Mouse (Mus musculus) small intestine, adult 2 months (tissue): ENCODE measurements around the gene Slc25a30. TPM values are rescaled to one million over a fixed set of nuclear protein-coding genes. Genes with fewer than 3 reads are reported as not detected.
A peak's percentile ranks its signal among the peaks of the same experiment; 100 is the strongest.
"Not testable (repeated sequence)": the region's sequence is repeated elsewhere in the genome, so short reads cannot be mapped to it uniquely, and the experiment has no call there.

Experiments used
- H3K27ac ChIP-seq: fragments of 200-500 bp; 2 replicates; pipeline ENCODE4 v1.5.1; 2012; ENCODE audit warnings: low read depth, low read length, control low read depth, inconsistent platforms; ENCODE audit not compliant: insufficient read depth
- H3K27me3 ChIP-seq: fragments of 200-500 bp; 2 replicates; pipeline ENCODE4 v1.6.1; 2012; ENCODE audit warnings: mild to moderate bottlenecking, moderate library complexity, low read length, inconsistent platforms; ENCODE audit not compliant: control insufficient read depth, insufficient read depth
- H3K36me3 ChIP-seq: fragments of 200-500 bp; 2 replicates; pipeline ENCODE4 v1.6.1; 2012; ENCODE audit warnings: mild to moderate bottlenecking, low read length, control low read depth, inconsistent platforms; ENCODE audit not compliant: control insufficient read depth, insufficient read depth
- H3K4me1 ChIP-seq: fragments of 200-500 bp; 2 replicates; pipeline ENCODE4 v1.6.1; 2012; ENCODE audit warnings: low read length, inconsistent platforms, mixed read lengths; ENCODE audit not compliant: control insufficient read depth, insufficient read depth, insufficient read length
- H3K4me3 ChIP-seq: fragments of 200-500 bp; 2 replicates; pipeline ENCODE4 v1.5.1; 2012; ENCODE audit warnings: low read depth, mild to moderate bottlenecking, control low read depth, inconsistent platforms, low read length, moderate library complexity
- CTCF ChIP-seq: fragments of 200-500 bp; IDR thresholded peaks from 2 replicates; pipeline ENCODE4 v1.5.1; 2012; ENCODE audit warnings: low read depth, mild to moderate bottlenecking, control low read depth, inconsistent platforms, low read length, moderate library complexity, mixed read lengths; ENCODE audit not compliant: insufficient replicate concordance, insufficient read length; ENCODE audit errors: extremely low read depth
- POLR2A ChIP-seq: fragments of 200-500 bp; IDR thresholded peaks from 2 replicates; pipeline ENCODE4 v1.6.1; 2012; ENCODE audit warnings: low read depth, mild to moderate bottlenecking, control low read depth, inconsistent platforms, low read length, moderate library complexity
- WGBS: fragments of 180-500 bp; shearing (Covaris S2); methylation state at CpG from one replicate; pipeline ENCODE4 v1.1.7; 2018; 5-methylcytosine and 5-hydroxymethylcytosine counted together
- polyA plus RNA-seq: library from polyadenylated mRNA; depleted of rRNA; stranded (reverse); fragments of >200 nt; gene quantifications from 2 replicates; pipeline ENCODE4 v1.2.3, GENCODE M21; 2012

Gene Slc25a30
- polyA plus RNA-seq, 1 experiment = 1.2 TPM

DNA sequence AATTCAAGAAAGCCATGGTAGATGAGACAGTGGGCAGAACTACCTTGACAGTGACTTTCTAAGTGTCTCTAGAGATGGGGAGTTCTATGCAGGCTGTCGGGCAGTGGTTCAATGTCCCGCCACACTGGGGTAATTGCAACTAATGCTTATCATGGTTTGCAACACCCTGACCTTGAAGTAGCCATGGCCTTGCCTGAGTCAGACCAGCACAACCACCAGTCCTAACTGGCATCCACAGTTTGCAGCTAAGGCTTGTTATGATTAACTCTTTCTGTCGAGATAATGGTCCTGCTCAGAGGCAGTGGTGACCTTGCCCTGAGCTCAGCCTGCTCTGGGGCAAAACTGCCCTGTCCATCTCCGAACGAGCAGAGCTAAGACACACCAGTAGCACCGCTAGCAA, 2.5 kb upstream of the Slc25a30 start:
- no peak overlapping the region for H3K4me3 ChIP-seq
- H3K27ac ChIP-seq = no peak overlapping the region
- H3K27me3 ChIP-seq = no peaks in the 10 kb centered on the region
- no peaks in the 10 kb centered on the region for H3K36me3 ChIP-seq
- TF ChIP-seq POLR2A = no peak
- TF ChIP-seq CTCF = no peak
- WGBS = 76% methylated on average over 6 of the region's 6 CpGs
- no peaks in the 10 kb centered on the region for H3K4me1 ChIP-seq

DNA sequence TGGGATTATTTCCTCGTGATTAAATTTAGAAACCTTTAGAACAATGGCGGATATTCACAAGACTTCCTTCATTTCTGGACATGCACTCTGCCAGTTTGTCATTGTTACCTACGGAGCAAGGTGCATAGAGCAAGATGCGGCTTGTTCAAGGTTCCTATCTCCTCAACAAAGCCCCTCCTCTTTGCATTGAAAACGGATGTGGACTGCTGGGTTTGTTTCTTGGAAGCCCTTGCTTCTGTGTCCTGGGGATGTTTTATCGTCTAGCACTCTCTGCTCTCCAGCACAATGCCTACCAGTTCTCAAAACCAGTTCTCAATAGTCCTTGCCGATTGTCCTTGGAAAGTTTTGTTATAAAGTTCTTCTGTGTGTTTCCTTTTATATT, 948 bp upstream of the Slc25a30 start:
- no peaks in the 10 kb centered on the region for H3K27me3 ChIP-seq
- TF ChIP-seq POLR2A = no peak
- no peak for TF ChIP-seq CTCF
- no peak overlapping the region for H3K27ac ChIP-seq
- no peaks in the 10 kb centered on the region for H3K4me1 ChIP-seq
- H3K36me3 ChIP-seq = no peaks in the 10 kb centered on the region
- 38% methylated on average over 7 of the region's 7 CpGs for WGBS
- no peak overlapping the region for H3K4me3 ChIP-seq

DNA sequence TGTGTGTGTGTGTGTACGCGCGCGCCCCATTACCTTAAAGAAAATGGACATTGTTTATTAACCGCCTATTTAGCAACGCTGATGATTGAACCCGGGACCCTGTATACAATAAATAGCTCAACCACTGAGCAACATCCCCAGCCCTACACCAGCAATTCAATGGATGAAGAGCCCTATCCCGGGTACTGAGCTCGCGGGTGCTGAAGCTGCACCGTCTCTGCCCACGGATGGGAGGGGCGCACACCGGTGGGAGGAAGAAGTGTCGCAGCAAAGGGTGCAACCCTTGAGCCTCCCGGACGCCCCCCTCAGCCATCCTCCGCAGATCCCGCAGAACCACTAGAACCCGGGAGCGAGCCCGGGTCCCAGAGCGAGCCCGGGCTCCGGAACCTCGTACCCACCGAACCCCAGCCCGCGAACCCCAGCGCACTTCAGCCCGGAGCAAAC, 391 bp downstream of the Slc25a30 start:
- WGBS = 1% methylated on average over 31 of the region's 31 CpGs
- Histone ChIP-seq H3K27ac (peak overlapping the region; percentile 51), H3K4me3 (peak overlapping the region; percentile 82), H3K4me1 (no peaks in the 10 kb centered on the region), H3K36me3 (no peaks in the 10 kb centered on the region; the same call in none of the 2 replicates), H3K27me3 (no peaks in the 10 kb centered on the region)
- TF ChIP-seq CTCF (no peak), POLR2A (no peak)

DNA sequence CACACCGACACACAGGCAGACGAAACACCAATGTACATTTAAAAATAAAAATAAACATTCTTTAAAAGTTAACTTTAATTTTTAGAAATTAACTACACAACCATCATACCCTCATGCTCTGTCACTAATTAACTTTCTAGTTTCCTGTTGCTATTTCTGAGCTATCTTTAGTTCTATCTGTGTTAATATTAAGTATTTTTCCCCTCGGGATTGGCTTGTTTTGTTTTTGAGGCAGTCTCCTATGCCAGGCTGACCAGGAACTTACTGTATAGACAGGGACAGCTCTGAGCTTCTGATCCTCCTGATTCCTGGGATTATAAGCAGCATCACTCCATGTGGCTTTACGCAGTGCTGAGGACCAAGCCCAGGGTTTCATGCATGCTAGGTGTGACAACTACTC, 6.9 kb downstream of the Slc25a30 start:
- WGBS = 85% methylated on average over 4 of the region's 4 CpGs
- TF ChIP-seq CTCF (no peak), POLR2A (no peak)
- Histone ChIP-seq H3K4me3 (no peak overlapping the region), H3K36me3 (peaks cover 2% of the 10 kb centered on the region), H3K27me3 (no peaks in the 10 kb centered on the region), H3K4me1 (no peaks in the 10 kb centered on the region), H3K27ac (no peak overlapping the region)

DNA sequence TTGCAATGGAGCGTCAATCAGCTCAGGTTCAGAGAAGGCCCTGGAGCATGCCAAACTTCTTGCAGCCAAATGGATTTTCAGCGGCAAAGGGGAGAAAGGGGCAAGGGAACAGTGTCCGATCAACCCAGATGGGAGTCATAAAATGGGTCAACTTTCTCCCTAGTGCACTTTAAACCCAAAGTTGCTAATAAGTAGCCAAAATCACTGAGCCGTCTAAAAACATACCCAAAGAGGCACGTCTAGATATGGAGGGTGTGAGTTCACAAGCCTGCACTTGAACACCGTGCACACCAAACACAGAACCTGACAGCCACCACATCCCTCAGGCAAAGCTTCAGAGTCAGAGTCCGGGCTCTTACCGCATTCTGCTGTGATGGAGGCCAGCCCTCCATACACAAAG, 10.2 kb downstream of the Slc25a30 start:
- WGBS = 87% methylated on average over 8 of the region's 8 CpGs
- no peaks in the 10 kb centered on the region for H3K4me1 ChIP-seq
- H3K27ac ChIP-seq = no peak overlapping the region

DNA sequence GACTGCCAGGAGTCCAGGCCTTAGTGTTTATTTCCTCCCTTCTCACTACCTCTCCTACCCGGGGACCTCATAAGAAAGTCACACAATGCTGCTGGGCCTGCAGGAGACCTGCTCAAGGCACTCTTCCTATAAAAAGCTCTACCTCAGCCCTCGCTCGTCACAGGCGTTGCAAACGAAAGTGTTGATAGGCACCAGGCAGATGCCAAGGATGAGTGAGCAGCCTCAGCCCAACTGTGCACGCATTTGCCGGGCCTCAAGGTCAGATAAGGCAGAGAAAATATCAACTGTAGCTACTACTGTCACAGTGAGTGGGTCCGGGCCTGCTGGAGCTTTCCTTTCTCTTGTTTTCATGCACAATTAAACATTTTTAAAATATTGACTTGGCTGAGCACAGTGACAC, 13.4 kb downstream of the Slc25a30 start:
- WGBS = 89% methylated on average over 8 of the region's 8 CpGs
- TF ChIP-seq POLR2A (no peak), CTCF (no peak)
- peaks cover 12% of the 10 kb centered on the region for H3K36me3 ChIP-seq
- H3K27me3 ChIP-seq = no peaks in the 10 kb centered on the region
- no peak overlapping the region for H3K27ac ChIP-seq
- H3K4me3 ChIP-seq = no peak overlapping the region
- no peaks in the 10 kb centered on the region for H3K4me1 ChIP-seq

More for the DNA sequence above, 10.2 kb downstream of the Slc25a30 start:
- Histone ChIP-seq H3K4me3 (no peak overlapping the region), H3K36me3 (peaks cover 2% of the 10 kb centered on the region), H3K27me3 (no peaks in the 10 kb centered on the region)
- TF ChIP-seq POLR2A = no peak
- no peak for TF ChIP-seq CTCF

DNA sequence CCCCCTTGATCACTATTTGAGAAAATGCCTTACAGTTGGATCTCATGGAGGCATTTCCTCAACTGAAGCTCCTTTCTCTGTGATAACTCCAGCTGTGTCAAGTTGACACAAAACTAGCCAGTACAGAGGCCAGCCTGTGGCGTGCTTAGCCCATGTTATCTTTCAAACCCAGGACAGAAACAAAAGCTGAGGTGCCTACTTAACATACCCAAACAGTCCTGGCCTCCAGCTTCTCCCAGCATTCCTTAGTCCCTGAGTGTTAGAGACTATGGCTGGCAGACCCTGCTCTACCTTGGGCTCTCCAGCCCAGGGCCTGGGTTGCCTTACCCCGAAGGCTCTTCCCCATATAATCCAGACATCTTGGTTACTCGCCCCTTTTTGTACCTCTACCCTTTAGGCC, 14.4 kb downstream of the Slc25a30 start:
- H3K27ac ChIP-seq, H3K27me3 ChIP-seq, H3K4me1 ChIP-seq, H3K4me3 ChIP-seq: not testable (repeated sequence)
- WGBS = 95% methylated on average over 3 of the region's 3 CpGs
- H3K36me3 ChIP-seq = peaks cover 12% of the 10 kb centered on the region

DNA sequence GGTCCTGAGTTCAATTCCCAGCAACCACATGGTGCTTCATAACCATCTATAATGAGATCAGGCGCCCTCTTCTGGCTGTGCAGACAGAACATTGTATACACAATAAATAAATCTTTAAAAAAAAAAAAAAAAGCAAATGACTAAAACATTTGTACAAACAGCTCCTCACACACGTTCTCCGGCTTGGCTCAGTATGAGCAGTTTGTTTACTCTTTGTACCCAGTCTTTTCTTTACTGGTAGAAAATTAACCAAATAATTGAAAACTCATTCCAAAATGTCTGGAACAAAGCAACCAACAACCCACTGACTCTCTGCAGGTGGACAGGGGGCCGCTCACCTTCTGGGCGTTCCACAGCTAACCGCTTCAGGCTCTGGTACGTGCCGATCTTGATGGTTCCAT, 15.7 kb downstream of the Slc25a30 start:
- 78% methylated on average over 8 of the region's 8 CpGs for WGBS
- no peak overlapping the region for H3K4me3 ChIP-seq
- H3K36me3 ChIP-seq = peaks cover 13% of the 10 kb centered on the region
- no peak for TF ChIP-seq POLR2A
- no peak for TF ChIP-seq CTCF
- H3K27ac ChIP-seq = no peak overlapping the region
- no peaks in the 10 kb centered on the region for H3K4me1 ChIP-seq
- H3K27me3 ChIP-seq = no peaks in the 10 kb centered on the region
